Mouse (Mus musculus) left cerebral cortex, adult 2 months (tissue): ENCODE measurements at regions not wholly inside any gene's neighbourhood (a gene's known extent, or its start where the extent isn't known, plus 50 kb on each side); places are given as distances from the start of the nearest gene placed in this dataset.

Experiments
- DNase-seq, 2 experiments: peaks; one replicate each; pipeline ENCODE4 v3.0.0; 2021 to 2022; ENCODE audit warnings: low spot score in 2 of 2, mixed read lengths in 1 of 2; ENCODE audit errors: extremely low spot score in 1 of 2
- H3K27ac ChIP-seq: fragments of 200-600 bp; 2 replicates; pipeline ENCODE4 v1.8.1; 2022
- H3K4me3 ChIP-seq: fragments of 200-600 bp; 2 replicates; pipeline ENCODE4 v1.8.1; 2022
- CTCF ChIP-seq: fragments of 200-600 bp; IDR thresholded peaks from 2 replicates; pipeline ENCODE4 v1.8.1; 2022; ENCODE audit warnings: antibody characterized with exemption, mild to moderate bottlenecking, moderate library complexity
- intact Hi-C: fragments of 180-260 bp; cut with DNase I; formaldehyde crosslinking; loops from one replicate; pipeline ENCODE4 v1.15.1; 2025

DNA sequence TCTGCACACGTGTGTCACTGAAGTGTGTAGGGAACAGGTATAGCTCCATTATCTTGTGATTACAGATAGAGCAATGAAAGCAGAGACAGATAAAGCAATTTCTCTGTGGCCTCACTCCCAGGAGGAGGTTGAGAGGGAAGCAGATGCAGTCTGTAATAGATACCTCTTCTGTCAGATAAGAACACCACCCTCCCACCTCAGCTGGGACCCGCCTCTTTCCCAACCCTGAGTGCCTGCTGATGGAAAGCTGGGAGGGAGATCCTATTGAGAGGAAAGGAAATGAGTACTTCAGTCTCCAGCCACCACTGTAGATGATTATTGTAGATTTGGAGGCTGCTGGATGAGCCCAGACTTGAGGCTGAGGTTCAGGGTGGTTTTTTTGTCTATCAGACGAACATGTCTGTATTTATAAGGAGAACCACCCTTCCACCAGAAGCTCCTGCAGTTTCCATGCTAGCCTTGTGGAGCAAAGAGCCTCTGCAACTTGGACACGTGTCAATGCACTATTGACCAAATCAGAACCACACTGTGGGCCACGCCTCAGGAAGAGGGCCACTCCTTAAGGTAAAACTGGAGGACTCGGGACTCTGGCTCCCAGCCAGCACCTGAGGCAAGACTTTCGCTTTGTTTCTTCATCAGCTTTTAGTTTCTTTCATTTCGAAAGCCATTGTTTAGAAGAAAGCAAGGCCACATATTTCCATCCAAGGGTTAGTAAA, 55.3 kb upstream of the Plekha5 start:
- no peak for DNase-seq
- H3K4me3 ChIP-seq: no peak overlapping the region
- intact Hi-C loops: no loop called here
- TF ChIP-seq CTCF: no peak
- H3K27ac ChIP-seq: no peak overlapping the region

DNA sequence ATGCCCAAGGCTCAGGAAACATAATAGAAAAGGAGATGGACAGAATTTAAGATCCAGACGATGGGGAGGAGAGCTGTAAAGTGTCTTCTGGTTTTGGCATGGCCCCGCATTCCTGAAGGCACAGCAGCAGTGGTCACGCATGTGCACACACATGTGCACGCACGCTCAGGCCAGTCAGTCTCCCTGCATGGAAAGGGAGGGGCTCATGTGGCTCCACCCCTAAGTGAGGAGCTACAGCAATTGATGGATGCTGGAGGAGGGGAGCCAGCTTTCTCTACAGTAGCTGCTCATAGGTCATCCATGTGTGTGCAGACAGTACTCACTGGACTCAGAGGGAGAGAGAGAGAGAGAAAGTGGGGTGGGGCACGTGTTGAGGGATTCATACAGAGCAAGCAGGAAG, 56.6 kb upstream of the Plekha5 start:
- intact Hi-C loops: no loop called here
- TF ChIP-seq CTCF: no peak

DNA sequence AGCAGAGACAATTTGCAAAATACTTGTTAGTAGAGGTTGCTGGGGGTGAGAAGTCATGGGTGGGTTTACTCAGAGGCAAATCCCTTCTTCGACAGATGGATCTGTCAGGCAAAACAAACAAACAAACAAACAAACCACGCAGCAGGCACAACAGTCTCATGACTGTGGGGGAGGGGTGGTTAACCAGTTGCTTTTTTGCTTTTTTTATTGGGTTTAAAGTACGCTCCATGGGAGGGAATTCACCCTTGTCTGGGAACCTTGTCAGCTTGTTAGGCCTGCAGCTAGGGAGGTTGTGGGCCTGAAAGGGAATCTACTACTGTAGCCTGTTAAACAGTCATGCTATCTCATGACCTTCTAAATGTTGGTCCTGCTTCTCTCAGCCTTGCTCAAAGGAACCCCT, 57.1 kb upstream of the Plekha5 start:
- no peak for TF ChIP-seq CTCF
- Histone ChIP-seq H3K4me3 (no peak overlapping the region), H3K27ac (no peak overlapping the region)
- intact Hi-C loops: no loop called here
- DNase-seq: no peak

More for the DNA sequence above, 56.6 kb upstream of the Plekha5 start:
- Histone ChIP-seq H3K27ac (no peak overlapping the region), H3K4me3 (no peak overlapping the region)
- DNase-seq: no peak

DNA sequence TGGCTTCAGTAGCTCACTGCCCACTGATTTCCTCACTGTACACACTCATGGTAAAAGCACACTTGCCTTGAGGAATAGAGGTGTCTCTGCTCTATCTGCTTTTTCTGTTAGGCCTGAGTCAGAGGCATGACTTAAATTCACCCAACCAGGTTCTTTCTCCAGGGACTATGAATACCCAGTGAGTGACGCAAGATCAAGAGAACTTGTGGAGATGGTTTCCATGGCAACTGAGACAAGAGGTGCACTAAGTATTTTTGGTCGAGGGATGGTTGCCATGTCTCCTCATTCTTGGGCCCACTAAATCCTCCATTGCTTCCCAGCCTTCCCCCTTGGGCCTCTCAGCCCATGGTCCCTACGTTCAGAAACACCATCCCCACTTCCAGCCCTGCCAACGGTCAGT, 62.9 kb upstream of the Plekha5 start:
- peak; percentile 16 to 18 for DNase-seq
- H3K27ac ChIP-seq: peak overlapping the region; percentile 50
- TF ChIP-seq CTCF: no peak
- no peak overlapping the region for H3K4me3 ChIP-seq
- intact Hi-C loops: no loop called here

DNA sequence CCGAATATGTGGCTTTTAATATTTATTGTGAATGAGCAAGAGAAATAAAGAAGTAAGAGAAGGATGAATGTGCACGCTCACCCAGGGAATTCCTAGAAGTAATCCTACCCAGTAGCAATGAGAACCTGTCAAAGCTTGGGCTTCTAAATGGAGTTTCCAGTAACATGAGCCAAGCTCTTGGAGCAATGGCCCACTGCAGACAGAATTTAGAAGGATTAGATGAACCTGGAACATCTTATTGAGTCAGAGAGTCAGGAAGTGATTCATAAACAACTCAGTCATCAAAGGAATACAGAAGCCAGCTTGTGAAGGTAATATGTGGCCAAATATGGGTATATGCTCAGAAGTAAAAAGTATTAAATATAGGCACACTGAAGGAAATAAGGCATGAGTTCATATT, 66.0 kb upstream of the Plekha5 start:
- intact Hi-C loops: no loop called here
- H3K27ac ChIP-seq: no peak overlapping the region
- no peak for TF ChIP-seq CTCF
- H3K4me3 ChIP-seq: no peak overlapping the region
- DNase-seq: no peak

DNA sequence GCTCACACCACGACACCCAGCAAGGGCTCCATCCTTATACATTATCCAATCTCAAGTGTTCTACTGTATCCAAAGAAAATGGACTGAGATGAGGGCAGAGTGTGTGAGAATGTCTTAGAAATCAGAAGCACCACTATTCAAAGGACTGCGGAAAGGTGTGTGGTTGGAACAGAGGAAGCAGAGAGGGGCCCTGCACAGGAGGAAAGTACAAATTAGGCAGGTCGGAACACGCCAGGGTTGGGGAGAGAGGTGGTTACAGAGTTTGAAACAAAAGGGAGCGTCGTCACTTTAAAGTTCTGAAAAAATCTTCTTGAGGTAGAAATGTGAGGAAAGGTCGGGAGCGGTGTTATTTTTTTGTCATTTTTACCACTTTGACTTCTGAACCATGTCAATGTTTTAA, 66.6 kb upstream of the Plekha5 start:
- no peak for DNase-seq
- no peak overlapping the region for H3K4me3 ChIP-seq
- intact Hi-C loops: no loop called here
- TF ChIP-seq CTCF: no peak
- no peak overlapping the region for H3K27ac ChIP-seq

DNA sequence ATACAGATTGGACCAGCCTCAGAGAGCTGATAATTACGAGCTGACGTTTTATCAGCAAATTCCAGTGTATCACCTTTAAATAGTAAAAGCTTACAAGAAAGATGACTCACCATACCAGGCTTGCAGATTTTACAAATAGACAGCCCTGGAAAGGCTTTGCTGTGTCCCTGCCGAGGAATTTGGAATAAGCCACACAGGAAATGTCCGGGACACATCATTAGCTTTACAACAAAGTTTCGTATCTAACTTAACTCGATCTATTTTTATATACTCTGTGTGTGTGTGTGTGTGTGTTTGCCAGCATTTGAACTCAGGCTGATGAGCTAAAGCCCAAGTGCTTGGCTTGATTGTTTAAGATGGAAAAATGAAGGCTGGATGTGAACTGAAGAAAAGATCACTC, 69.8 kb upstream of the Plekha5 start:
- intact Hi-C loops: no loop called here
- Histone ChIP-seq H3K27ac (no peak overlapping the region), H3K4me3 (no peak overlapping the region)
- DNase-seq: no peak
- no peak for TF ChIP-seq CTCF

DNA sequence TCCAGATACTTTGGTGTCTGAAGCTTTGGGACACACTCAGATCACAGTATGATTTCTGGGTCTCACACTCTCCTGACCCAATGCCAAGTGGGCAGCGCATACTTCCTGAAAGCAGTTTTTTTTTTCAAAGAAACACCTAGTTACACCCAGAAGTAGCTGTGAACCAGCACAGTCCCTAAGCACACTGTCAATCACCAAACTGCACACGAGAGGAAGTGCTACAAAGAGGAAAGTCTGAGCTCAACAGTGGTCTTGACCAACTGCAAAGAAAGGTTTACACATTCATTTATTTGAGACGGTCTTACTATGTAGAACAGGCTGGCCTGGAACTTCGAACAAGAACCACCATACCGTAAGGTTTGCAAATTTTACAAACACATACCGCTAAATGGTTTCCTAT, 70.2 kb upstream of the Plekha5 start:
- no peak overlapping the region for H3K4me3 ChIP-seq
- DNase-seq: no peak
- TF ChIP-seq CTCF: no peak
- intact Hi-C loops: no loop called here
- H3K27ac ChIP-seq: no peak overlapping the region

DNA sequence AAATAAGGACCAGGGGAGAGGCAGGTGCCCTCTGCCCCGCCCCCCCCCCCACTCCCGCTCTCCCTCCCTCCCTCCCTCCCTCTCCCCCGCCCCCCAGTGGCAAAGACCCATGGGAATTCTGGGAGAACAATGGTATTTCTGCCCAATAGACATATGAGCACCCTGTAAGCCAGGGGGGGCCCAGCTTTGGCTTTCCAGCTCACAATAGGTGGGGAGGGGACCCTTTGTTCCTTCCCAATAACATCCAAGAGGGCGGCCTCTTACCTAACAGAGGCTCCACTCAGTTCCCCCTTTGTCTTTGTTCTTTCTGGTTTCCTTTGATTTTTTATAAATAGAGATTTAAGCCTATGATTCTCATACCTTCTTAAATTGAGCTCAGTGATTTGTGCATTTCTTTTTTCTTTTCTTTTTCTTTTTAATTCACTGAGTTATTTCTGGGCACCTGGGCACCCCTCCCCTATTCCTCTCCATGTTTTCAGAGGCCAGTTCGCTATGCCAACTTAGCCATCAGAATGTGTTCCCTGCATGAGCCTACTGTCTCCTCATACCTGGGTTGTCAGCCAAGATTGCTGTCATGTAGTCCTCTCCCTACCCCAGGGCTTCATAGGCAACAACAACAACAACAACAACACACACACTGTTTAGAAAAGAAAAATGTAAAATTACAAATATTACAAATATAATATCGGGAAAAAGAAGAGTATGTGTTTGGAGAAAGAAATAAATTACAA, 72.3 kb upstream of the Plekha5 start:
- no peak for TF ChIP-seq CTCF
- intact Hi-C loops: no loop called here
- no peak for DNase-seq
- Histone ChIP-seq H3K4me3 (no peak overlapping the region), H3K27ac (no peak overlapping the region)

DNA sequence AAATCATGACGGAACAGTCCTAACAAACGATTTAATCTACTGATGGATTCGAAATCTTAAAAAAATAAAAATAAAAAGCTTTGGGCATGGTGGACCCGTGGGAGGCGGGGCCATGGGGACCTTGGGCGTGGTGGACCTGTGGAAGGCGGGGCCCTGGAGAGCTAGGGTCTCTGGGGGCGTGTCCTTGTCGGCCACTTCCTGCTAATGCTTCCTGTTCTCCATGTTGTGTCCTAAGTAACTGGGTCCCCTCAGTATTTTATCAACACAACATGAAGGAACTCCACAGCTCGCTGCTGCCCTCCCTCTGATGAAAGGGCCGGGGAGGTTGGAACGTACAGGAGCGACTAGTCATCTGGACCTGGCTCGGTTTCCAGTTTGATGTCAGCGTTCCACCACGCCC, 75.3 kb upstream of the Plekha5 start:
- intact Hi-C loops: no loop called here
- no peak for DNase-seq
- no peak overlapping the region for H3K4me3 ChIP-seq
- no peak overlapping the region for H3K27ac ChIP-seq
- TF ChIP-seq CTCF: no peak

DNA sequence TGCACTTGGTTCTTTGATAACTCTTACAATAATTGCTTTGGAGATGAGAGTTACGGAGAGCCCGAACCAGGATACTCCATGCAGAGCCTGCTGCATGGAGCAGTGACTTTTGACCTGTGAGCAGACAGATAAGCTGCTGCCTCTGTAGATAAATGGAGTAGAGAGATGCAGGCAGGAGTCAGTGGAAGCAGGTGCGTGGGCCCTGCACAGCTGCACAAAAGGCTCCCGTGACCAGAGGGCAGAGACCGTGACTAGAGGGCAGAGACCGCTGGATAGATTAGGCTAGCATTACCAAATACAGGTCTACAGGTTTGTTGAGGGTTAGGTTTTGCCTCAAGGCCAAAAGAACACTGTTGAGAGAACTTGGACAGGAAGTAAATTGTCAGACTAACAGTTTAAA, 76.9 kb upstream of the Plekha5 start:
- TF ChIP-seq CTCF: no peak
- no peak for DNase-seq
- Histone ChIP-seq H3K27ac (no peak overlapping the region), H3K4me3 (no peak overlapping the region)
- intact Hi-C loops: no loop called here

DNA sequence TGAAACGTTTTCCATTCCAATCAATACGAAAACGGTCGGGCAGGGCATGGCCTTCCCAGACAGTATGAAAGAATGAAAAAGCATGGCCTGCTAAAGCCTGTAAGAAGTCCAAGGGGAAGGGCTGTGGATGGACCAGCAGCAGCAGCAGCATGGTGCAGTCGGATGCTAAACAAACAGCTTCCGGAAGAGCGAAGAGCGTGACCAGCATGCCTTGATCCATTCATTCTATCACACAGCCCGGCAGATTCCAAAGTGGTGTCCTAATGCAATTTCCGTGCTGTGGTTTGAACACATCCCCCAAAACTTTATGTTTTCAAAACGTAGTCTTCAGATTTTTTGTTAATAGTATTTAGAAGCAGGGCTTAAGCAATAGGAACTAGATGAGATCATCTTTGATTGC, 80.2 kb upstream of the Plekha5 start:
- no peak overlapping the region for H3K4me3 ChIP-seq
- H3K27ac ChIP-seq: no peak overlapping the region
- DNase-seq: no peak
- no peak for TF ChIP-seq CTCF
- intact Hi-C loops: no loop called here

DNA sequence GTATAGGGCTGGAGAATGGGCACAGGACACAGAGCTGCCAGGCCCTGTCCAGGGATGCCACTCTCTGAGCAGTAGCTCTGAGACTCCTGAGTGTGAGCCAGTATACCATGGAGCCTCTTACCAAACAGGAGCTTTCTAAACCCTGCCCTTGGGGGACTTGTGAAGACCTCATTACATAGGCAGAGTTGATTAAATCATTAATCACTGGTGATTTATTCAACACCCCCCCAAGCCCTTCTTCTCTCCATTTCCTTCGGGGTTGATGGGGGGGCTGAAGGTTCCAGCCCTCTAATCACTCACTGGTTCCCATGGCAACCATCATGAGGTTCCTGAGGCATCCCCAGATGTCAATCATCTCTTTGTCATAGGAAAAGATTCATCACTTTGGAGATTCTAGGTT, 81.0 kb upstream of the Plekha5 start:
- no peak for TF ChIP-seq CTCF
- Histone ChIP-seq H3K4me3 (no peak overlapping the region), H3K27ac (no peak overlapping the region)
- intact Hi-C loops: no loop called here
- DNase-seq: no peak
